Mouse (Mus musculus) frontal cortex, adult (tissue): ENCODE data around the gene Kazn.

ENCODE experiments used
- ATAC-seq: cut with Nextera tagmentation; 2 replicates; pipeline ENCODE4 v1.9.2; 2017; ENCODE audit warnings: mild to moderate bottlenecking, moderate library complexity, mixed read lengths; ENCODE audit not compliant: low TSS enrichment

The Kazn gene

GRCm38 (mm10) chr4:142193780-142194179 is 45.4 kb downstream of the Kazn start:
- no peak for ATAC-seq

GRCm38 (mm10) chr4:142193151-142193578 is 46.0 kb downstream of the Kazn start:
- ATAC-seq: no peak

- peak; percentile 78; the same call in 1 of the 2 replicates for ATAC-seq
These were observed 49.2 kb downstream of the Kazn start for GRCm38 (mm10) chr4:142189960-142190359.

GRCm38 (mm10) chr4:142188501-142188900 is 50.7 kb downstream of the Kazn start:
- ATAC-seq: no peak

- ATAC-seq: no peak
These were observed 53.0 kb downstream of the Kazn start for GRCm38 (mm10) chr4:142186155-142186554.

- ATAC-seq: no peak
These were observed 53.7 kb downstream of the Kazn start for GRCm38 (mm10) chr4:142185533-142185900.

GRCm38 (mm10) chr4:142184852-142185532 is 54.2 kb downstream of the Kazn start:
- ATAC-seq: no peak

- ATAC-seq: no peak
These were observed 55.6 kb downstream of the Kazn start for GRCm38 (mm10) chr4:142183591-142183990.

GRCm38 (mm10) chr4:142183015-142183414 is 56.2 kb downstream of the Kazn start:
- no peak for ATAC-seq

- no peak for ATAC-seq
These were observed 57.6 kb downstream of the Kazn start for GRCm38 (mm10) chr4:142181646-142182045.

GRCm38 (mm10) chr4:142180874-142181273 is 58.3 kb downstream of the Kazn start:
- no peak for ATAC-seq

GRCm38 (mm10) chr4:142180289-142180688 is 58.9 kb downstream of the Kazn start:
- peak; percentile 70 for ATAC-seq

- ATAC-seq: no peak
These were observed 59.7 kb downstream of the Kazn start for GRCm38 (mm10) chr4:142179531-142179930.

- no peak for ATAC-seq
These were observed 62.5 kb downstream of the Kazn start for GRCm38 (mm10) chr4:142176732-142177131.

- no peak for ATAC-seq
These were observed 65.2 kb downstream of the Kazn start for GRCm38 (mm10) chr4:142173981-142174485.

- ATAC-seq: no peak
These were observed 66.3 kb downstream of the Kazn start for GRCm38 (mm10) chr4:142172942-142173341.

GRCm38 (mm10) chr4:142171788-142172497 is 67.3 kb downstream of the Kazn start:
- ATAC-seq: no peak

- no peak for ATAC-seq
These were observed 68.1 kb downstream of the Kazn start for GRCm38 (mm10) chr4:142170882-142171768.

GRCm38 (mm10) chr4:142169636-142170035 is 69.6 kb downstream of the Kazn start:
- ATAC-seq: no peak

- ATAC-seq: no peak
These were observed 70.8 kb downstream of the Kazn start for GRCm38 (mm10) chr4:142168352-142168751.

- no peak for ATAC-seq
These were observed 73.1 kb downstream of the Kazn start for GRCm38 (mm10) chr4:142165835-142166701.
